Mouse (Mus musculus) heart, adult 9 months (tissue): ENCODE data around the gene 2410015M20Rik.

Source experiments
- DNase-seq, 2 experiments: peaks; one replicate each; pipeline ENCODE4 v3.0.0; 2022; ENCODE audit warnings: low spot score in 2 of 2

The 2410015M20Rik gene

GRCm38 (mm10) chr17:56570287-56570686 lies 39.3 kb downstream of the 2410015M20Rik start:
- no peak for DNase-seq

- no peak for DNase-seq
Observed at GRCm38 (mm10) chr17:56567370-56567769, 42.2 kb downstream of the 2410015M20Rik start.

- no peak for DNase-seq
Observed at GRCm38 (mm10) chr17:56566918-56567317, 42.7 kb downstream of the 2410015M20Rik start.

DNA sequence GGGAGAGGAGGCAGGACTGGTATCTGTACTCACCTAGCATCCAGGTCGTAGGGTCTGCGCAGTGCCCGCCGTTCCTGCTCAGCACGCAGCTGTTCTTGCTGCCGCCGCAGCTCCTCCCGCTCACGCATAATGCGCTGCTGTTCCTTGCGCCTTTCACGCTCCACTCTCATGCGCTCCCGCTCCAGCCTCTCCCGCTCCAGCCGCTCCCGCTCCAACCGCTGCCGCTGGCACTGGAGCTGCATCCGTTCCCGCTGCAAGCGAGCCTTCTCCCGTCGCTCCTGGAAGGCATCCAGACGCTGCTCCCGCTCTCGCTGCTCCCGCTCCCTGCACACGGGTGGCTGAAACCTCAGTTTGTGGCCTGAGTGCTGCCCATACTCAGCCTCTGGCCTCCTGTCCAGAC lies 43.3 kb downstream of the 2410015M20Rik start:
- DNase-seq = no peak

DNA sequence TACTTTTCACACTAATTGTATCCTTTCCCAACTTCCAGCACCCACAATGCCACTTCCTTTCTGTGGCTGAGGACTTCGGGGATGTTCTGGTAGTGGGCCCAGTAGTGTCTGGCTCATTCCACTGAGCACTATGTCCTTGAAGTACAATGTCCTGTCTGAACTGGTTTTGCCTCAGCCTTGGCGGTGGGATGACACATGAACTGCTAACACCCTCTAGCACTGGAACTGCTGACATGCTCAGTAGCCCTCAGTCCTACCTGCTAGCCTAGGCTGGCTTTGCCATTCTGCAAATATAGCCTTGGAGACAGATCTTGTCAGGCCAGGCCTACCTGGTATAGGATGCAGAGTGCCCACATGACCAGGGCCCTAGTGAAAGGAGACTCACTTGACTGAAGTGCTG lies 47.7 kb downstream of the 2410015M20Rik start:
- no peak for DNase-seq

DNA sequence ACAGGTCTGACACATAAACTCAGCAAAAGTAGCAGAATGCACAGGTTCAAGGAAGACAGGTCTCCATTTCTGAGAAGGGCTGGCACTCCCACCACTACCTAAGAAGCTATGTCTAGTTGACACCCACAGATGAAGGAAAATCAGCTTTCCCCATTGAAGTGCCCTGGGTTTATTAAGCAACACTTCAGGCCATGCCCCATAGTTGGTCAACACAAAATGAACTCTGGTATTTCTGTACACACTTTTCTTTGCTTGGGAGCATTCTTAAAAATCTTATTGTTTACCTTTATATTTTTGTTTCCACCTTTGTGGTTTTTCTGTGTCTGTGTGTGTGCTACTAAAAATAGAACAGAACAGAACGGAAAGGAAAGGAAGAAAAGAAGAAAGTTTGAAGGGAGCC lies 49.4 kb downstream of the 2410015M20Rik start:
- DNase-seq = no peak

DNA sequence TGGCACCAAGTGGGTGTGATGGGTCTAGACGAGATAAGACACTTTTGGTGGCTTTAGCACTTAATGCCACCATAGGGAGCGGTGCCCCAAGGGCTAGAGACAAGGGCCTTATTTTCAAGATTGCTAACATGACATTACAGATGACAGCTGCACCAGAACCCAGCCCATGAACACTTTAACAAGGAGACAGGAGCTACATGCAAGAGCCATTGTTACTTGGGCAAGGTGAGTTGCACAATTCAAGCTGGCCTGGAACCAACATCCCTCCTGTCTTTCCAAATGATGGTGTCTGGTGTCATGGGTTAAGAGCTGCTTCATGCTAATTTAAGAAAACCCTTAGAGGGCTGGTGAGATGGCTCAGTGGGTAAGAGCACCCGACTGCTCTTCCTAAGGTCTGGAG lies 50.2 kb downstream of the 2410015M20Rik start:
- no peak for DNase-seq

DNA sequence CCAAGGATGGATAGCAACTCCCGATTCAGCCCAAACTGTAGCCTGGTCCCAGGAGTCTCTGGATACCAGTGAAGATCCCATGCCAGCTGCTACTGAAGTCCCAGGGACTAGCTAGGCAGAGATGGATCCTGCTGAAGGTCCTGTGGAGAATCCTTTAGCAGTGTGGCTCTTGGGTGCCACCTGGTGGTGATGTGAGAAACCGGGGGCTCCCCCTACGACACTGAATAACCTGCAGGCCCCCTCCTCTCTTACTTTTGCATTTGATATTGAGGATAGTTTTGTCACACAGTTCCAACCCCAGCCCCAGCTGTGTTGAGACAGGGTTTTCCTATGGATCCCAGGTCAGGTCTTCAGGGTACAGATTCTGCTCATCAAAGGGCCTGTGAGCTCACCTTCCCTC lies 51.1 kb downstream of the 2410015M20Rik start:
- DNase-seq = peak; percentile 32 to 36
